Mouse (Mus musculus) hindlimb bud, embryonic 11.5 days (tissue): ENCODE measurements around the gene Actr3b.
"Not testable (repeated sequence)": the region's sequence is repeated elsewhere in the genome, so short reads cannot be mapped to it uniquely, and the experiment has no call there.

Experiments
- DNase-seq: peaks from one replicate; pipeline ENCODE4 v3.0.0-alpha.2; 2012; ENCODE audit warnings: low read depth, low spot score; ENCODE audit errors: extremely low spot score

Actr3b gene

GRCm38 (mm10) chr5:25773921-25774790 lies 14.4 kb downstream of the Actr3b start:
- no peak for DNase-seq

GRCm38 (mm10) chr5:25791570-25791969 lies 31.8 kb downstream of the Actr3b start:
- no peak for DNase-seq

GRCm38 (mm10) chr5:25797776-25798175 lies 38.0 kb downstream of the Actr3b start:
- no peak for DNase-seq

- DNase-seq: no peak
Observed at GRCm38 (mm10) chr5:25800929-25801328, 41.1 kb downstream of the Actr3b start.

GRCm38 (mm10) chr5:25801744-25802143 lies 41.9 kb downstream of the Actr3b start:
- no peak for DNase-seq

- DNase-seq: no peak
Observed at GRCm38 (mm10) chr5:25804569-25804968, 44.8 kb downstream of the Actr3b start.

GRCm38 (mm10) chr5:25812922-25813321 lies 53.1 kb downstream of the Actr3b start:
- DNase-seq: no peak

GRCm38 (mm10) chr5:25829308-25830094 lies 69.7 kb downstream of the Actr3b start:
- no peak for DNase-seq

- DNase-seq: no peak
Observed at GRCm38 (mm10) chr5:25830802-25831201, 71.0 kb downstream of the Actr3b start.

- DNase-seq: no peak
Observed at GRCm38 (mm10) chr5:25831624-25832023, 71.8 kb downstream of the Actr3b start.

- DNase-seq: no peak
Observed at GRCm38 (mm10) chr5:25839400-25839799, 79.6 kb downstream of the Actr3b start.

GRCm38 (mm10) chr5:25846558-25846957 lies 86.8 kb downstream of the Actr3b start:
- DNase-seq: no peak

GRCm38 (mm10) chr5:25847154-25847553 lies 87.4 kb downstream of the Actr3b start:
- no peak for DNase-seq

- DNase-seq: no peak
Observed at GRCm38 (mm10) chr5:25848058-25848457, 88.3 kb downstream of the Actr3b start.

GRCm38 (mm10) chr5:25866201-25866600 lies 106.4 kb downstream of the Actr3b start:
- DNase-seq: no peak

GRCm38 (mm10) chr5:25869880-25870279 lies 110.1 kb downstream of the Actr3b start:
- no peak for DNase-seq

GRCm38 (mm10) chr5:25870632-25871031 lies 110.8 kb downstream of the Actr3b start:
- DNase-seq: no peak

GRCm38 (mm10) chr5:25871342-25872023 lies 111.7 kb downstream of the Actr3b start:
- no peak for DNase-seq

GRCm38 (mm10) chr5:25873046-25873445 lies 113.2 kb downstream of the Actr3b start:
- DNase-seq: no peak

GRCm38 (mm10) chr5:25875927-25876326 lies 116.1 kb downstream of the Actr3b start:
- DNase-seq: not testable (repeated sequence)

- DNase-seq: no peak
Observed at GRCm38 (mm10) chr5:25877281-25877680, 117.5 kb downstream of the Actr3b start.
